10 mouse cellular contexts compared by ENCODE assay signal in the genomic region with DNA sequence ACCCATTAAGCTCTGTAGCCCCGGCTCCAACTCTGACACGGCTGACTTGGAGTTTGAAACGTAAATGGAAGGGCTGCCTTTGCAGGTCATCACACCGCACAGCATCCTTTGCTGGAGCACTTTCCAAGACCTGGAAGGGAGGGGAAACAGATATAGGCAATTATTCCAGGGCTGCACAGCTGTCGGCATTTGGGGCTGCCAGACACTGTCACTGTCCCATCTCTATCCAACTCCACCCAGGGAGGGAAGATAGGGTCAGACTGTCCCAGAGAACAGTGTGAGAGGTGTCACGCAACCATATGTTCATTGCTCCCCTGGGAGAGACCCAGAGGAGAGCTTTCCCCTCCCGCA.
A peak's percentile ranks its signal among the peaks of the same experiment; 100 is the strongest.
DNase-seq lines count a peak whose midpoint lies in the region; ATAC-seq lines count a peak whose summit lies in the region.
"Had no signal": no experiment of that assay in that cellular context is flagged by ENCODE, and none has a peak within 500 bp of the region (broad histone marks: within the 10 kb centered on the region; RNA-seq: fewer than 3 reads in every experiment).

No protein-coding gene starts in this region.

- peaks cover 7% of the 10 kb centered on the region for H3K4me1 ChIP-seq in heart, embryonic 12.5 days (replicated peaks)
- H3K4me1 ChIP-seq in embryonic facial prominence, embryonic 11.5 days (ENCODE audit: control insufficient read depth, insufficient read depth, low read length): no peaks in the 10 kb centered on the region
- peaks cover 33% of the 10 kb centered on the region for H3K4me1 ChIP-seq in midbrain, embryonic 10.5 days

- H3K9me3 ChIP-seq in heart, embryonic 12.5 days (replicated peaks): peaks cover 3% of the 10 kb centered on the region; the same call in 1 of the 2 replicates
- no peaks in the 10 kb centered on the region for H3K9me3 ChIP-seq in embryonic facial prominence, embryonic 11.5 days (replicated peaks; ENCODE audit: control insufficient read depth, low read length)
- H3K9me3 ChIP-seq in midbrain, embryonic 10.5 days (replicated peaks): no peaks in the 10 kb centered on the region

- H3K9ac ChIP-seq in heart, embryonic 12.5 days: 0 out of 2 replicates have a peak overlapping the region, but pooled peaks have one; percentile 28
- no peak overlapping the region for H3K9ac ChIP-seq in embryonic facial prominence, embryonic 11.5 days (replicated peaks; ENCODE audit: low read length)
- H3K9ac ChIP-seq: liver, postnatal 0 days had no signal

- no peak for DNase-seq in heart, postnatal 36 days
- DNase-seq in embryonic facial prominence, embryonic 11.5 days (ENCODE audit: low spot score): no peak
- peak; percentile 11 to 17 for DNase-seq in heart, postnatal 10 days
- DNase-seq in midbrain, embryonic 10.5 days (ENCODE audit: low spot score): no peak
- no peak for DNase-seq in urinary bladder, postnatal 10 days (ENCODE audit: low spot score)
- no peak for DNase-seq in spleen, adult 12 weeks (ENCODE audit: low spot score)
- DNase-seq in right cerebral cortex, adult 2 months (ENCODE audit: low spot score in 2 of 2): no peak
- DNase-seq: liver, postnatal 0 days had no signal

- H3K4me3 ChIP-seq in heart, embryonic 12.5 days: peak overlapping the region; percentile 37
- 0 out of 2 replicates have a peak overlapping the region, but pooled peaks have one; percentile 9 for H3K4me3 ChIP-seq in embryonic facial prominence, embryonic 11.5 days (ENCODE audit: low read depth, low read length)
- peak overlapping the region; percentile 50 for H3K4me3 ChIP-seq in midbrain, embryonic 10.5 days

- 29% methylated on average over 7 of the region's 7 CpGs for WGBS in heart, embryonic 12.5 days
- WGBS in embryonic facial prominence, embryonic 11.5 days: 13% methylated on average over 7 of the region's 7 CpGs
- WGBS in midbrain, embryonic 10.5 days: 22% methylated on average over 7 of the region's 7 CpGs

- H3K27ac ChIP-seq in heart, embryonic 12.5 days (ENCODE audit: poor library complexity, severe bottlenecking): no peak overlapping the region
- no peak overlapping the region for H3K27ac ChIP-seq in embryonic facial prominence, embryonic 11.5 days (replicated peaks; ENCODE audit: low read depth, low read length)
- peak overlapping the region; percentile 67 for H3K27ac ChIP-seq in midbrain, embryonic 10.5 days (replicated peaks)

- intact Hi-C loops in heart, postnatal 36 days (cut with DNase I): no loop called here
- intact Hi-C loops in heart, postnatal 10 days (cut with DNase I): no loop called here

- H3K4me2 ChIP-seq in heart, embryonic 12.5 days: peak overlapping the region; percentile 66
- peak overlapping the region; percentile 36 for H3K4me2 ChIP-seq in embryonic facial prominence, embryonic 11.5 days (ENCODE audit: low read depth, low read length)

- 0 out of 2 replicates have a peak, but pooled peaks have one; percentile 25 for ATAC-seq in heart, embryonic 12.5 days (ENCODE audit: insufficient number of reproducible peaks, low FRiP score)
- peak; percentile 31; the same call in 1 of the 2 replicates for ATAC-seq in embryonic facial prominence, embryonic 11.5 days (replicated peaks; ENCODE audit: insufficient number of reproducible peaks, low FRiP score, low TSS enrichment, low read depth)
- ATAC-seq: liver, postnatal 0 days had no signal

- H3K27me3 ChIP-seq in heart, embryonic 12.5 days (replicated peaks): no peaks in the 10 kb centered on the region
- H3K27me3 ChIP-seq in embryonic facial prominence, embryonic 11.5 days (ENCODE audit: control insufficient read depth, insufficient read depth, low read length): no peaks in the 10 kb centered on the region
- H3K27me3 ChIP-seq in midbrain, embryonic 10.5 days (ENCODE audit: low read depth, poor library complexity, severe bottlenecking): peaks cover 13% of the 10 kb centered on the region
- H3K27me3 ChIP-seq: CH12.LX had no signal

- no peaks in the 10 kb centered on the region for H3K36me3 ChIP-seq in heart, embryonic 12.5 days
- no peaks in the 10 kb centered on the region for H3K36me3 ChIP-seq in embryonic facial prominence, embryonic 11.5 days (replicated peaks; ENCODE audit: control insufficient read depth, insufficient read depth, low read depth, low read length)
- no peaks in the 10 kb centered on the region for H3K36me3 ChIP-seq in midbrain, embryonic 10.5 days

Comparison
In these comparisons a context has a peak if more than half of its experiments do, and no peak if none do; other contexts are left out.
1. DNase-seq: peak in heart, postnatal 10 days (2 of 2); none in heart, postnatal 36 days (0 of 2), embryonic facial prominence, embryonic 11.5 days (single experiment), midbrain, embryonic 10.5 days (single experiment), urinary bladder, postnatal 10 days (single experiment), spleen, adult 12 weeks (single experiment) and right cerebral cortex, adult 2 months (0 of 2).
2. Peak in every context shown above with its lines, with median percentiles within 50 percentile points of each other: H3K4me3 ChIP-seq.